Mouse (Mus musculus) embryonic facial prominence, embryonic 15.5 days (tissue): Measurements from ENCODE around the gene Kcnf1. TPM values are rescaled to one million over a fixed set of nuclear protein-coding genes. Genes with fewer than 3 reads are reported as not detected.

ENCODE experiments used
- polyA plus RNA-seq: library from polyadenylated mRNA; unstranded; fragments of >200 nt; fragmentation: Nextera tagmentation; extraction: Ambion mirVana; gene quantifications from 2 replicates; pipeline ENCODE4 v1.2.1, GENCODE M21; 2015

The Kcnf1 gene
- polyA plus RNA-seq, 1 experiment from 2014 or later, result 0.94 TPM

Other genes starting within 250 kb of the Kcnf1 start
- gene Pqlc3, start 176.5 kb downstream of the Kcnf1 start, polyA plus RNA-seq, result 17.7 and 20.1 TPM in 2 replicates
- 5.5 and 11.0 TPM in 2 replicates for gene 2410004P03Rik, start 165.2 kb downstream of the Kcnf1 start, polyA plus RNA-seq
- 562 and 594 TPM in 2 replicates for gene Pdia6, start 89.7 kb upstream of the Kcnf1 start, polyA plus RNA-seq
- 6.5 and 8.7 TPM in 2 replicates for gene Atp6v1c2, start 152.5 kb upstream of the Kcnf1 start, polyA plus RNA-seq
- gene Nol10, start 171.6 kb upstream of the Kcnf1 start, polyA plus RNA-seq, result 19.8 and 20.8 TPM in 2 replicates